Mouse (Mus musculus) neural tube, embryonic 12.5 days (tissue): ENCODE measurements around the gene Rasip1. TPM values are rescaled to one million over a fixed set of nuclear protein-coding genes. Genes with fewer than 3 reads are reported as not detected.
A peak's percentile ranks its signal among the peaks of the same experiment; 100 is the strongest.
"Not testable (repeated sequence)": the region's sequence is repeated elsewhere in the genome, so short reads cannot be mapped to it uniquely, and the experiment has no call there.

Source experiments
- ATAC-seq: fragments of 200-750 bp; cut with Nextera tagmentation; 2 replicates; pipeline ENCODE4 v1.8.0; 2017; ENCODE audit warnings: low read depth, mild to moderate bottlenecking, moderate TSS enrichment, moderate library complexity; ENCODE audit not compliant: low FRiP score
- H3K27ac ChIP-seq: fragments of 300-500 bp; sonication (generic); 2 replicates; pipeline ENCODE4 v1.5.1; 2016
- H3K27me3 ChIP-seq: fragments of 300-500 bp; sonication (generic); replicated peaks from 2 replicates; pipeline ENCODE4 v1.6.1; 2016; ENCODE audit warnings: mild to moderate bottlenecking
- H3K36me3 ChIP-seq: fragments of 300-500 bp; sonication (generic); 2 replicates; pipeline ENCODE4 v1.6.1; 2016; ENCODE audit warnings: mild to moderate bottlenecking
- H3K4me1 ChIP-seq: fragments of 300-500 bp; sonication (generic); 2 replicates; pipeline ENCODE4 v1.6.1; 2016
- H3K4me2 ChIP-seq: fragments of 300-500 bp; sonication (generic); replicated peaks from 2 replicates; pipeline ENCODE4 v1.6.1; 2016; ENCODE audit warnings: mild to moderate bottlenecking
- H3K4me3 ChIP-seq: fragments of 300-500 bp; sonication (generic); 2 replicates; pipeline ENCODE4 v1.5.1; 2016
- H3K9ac ChIP-seq: fragments of 300-500 bp; sonication (generic); 2 replicates; pipeline ENCODE4 v1.6.1; 2016; ENCODE audit warnings: mild to moderate bottlenecking
- H3K9me3 ChIP-seq: fragments of 300-500 bp; sonication (generic); 2 replicates; pipeline ENCODE4 v1.6.1; 2016; ENCODE audit warnings: mild to moderate bottlenecking
- WGBS: fragments of 180-500 bp; shearing (Covaris S2); methylation state at CpG from one replicate; pipeline ENCODE4 v1.1.7; 2016; 5-methylcytosine and 5-hydroxymethylcytosine counted together
- polyA plus RNA-seq: library from polyadenylated mRNA; unstranded; fragments of >200 nt; fragmentation: Nextera tagmentation; extraction: Ambion mirVana; gene quantifications from 2 replicates; pipeline ENCODE4 v1.2.1, GENCODE M21; 2016

Gene Rasip1
- polyA plus RNA-seq, 1 experiment from 2014 or later = 16.8 TPM

GRCm38 (mm10) chr7:45641391-45642040 lies 14.2 kb downstream of the Rasip1 start:
- no peak overlapping the region for H3K27ac ChIP-seq

DNA sequence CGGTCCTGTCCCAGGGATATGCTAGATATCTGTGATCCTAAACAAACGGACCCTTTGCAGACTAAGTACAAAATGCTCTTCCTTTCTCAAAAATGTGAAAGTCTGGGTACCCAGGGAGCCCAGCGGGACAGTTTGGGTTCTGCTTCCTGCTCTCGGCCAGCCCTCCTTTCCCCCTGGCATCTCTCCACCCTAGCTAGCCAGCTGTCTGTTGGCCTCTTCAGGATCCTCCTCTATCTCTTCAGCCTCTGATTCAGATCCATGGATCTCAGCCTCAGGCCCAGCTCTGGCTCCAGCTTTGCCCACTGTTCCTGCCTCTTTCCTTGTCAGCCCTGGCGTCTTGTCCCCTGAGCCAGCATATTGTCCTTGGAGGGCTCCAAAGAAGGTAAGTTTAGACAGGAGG lies 14.8 kb downstream of the Rasip1 start:
- Histone ChIP-seq H3K9me3 (no peaks in the 10 kb centered on the region), H3K9ac (peak overlapping the region; percentile 26; the same call in 1 of the 2 replicates), H3K4me1 (peaks cover 25% of the 10 kb centered on the region), H3K36me3 (no peaks in the 10 kb centered on the region), H3K4me3 (no peak overlapping the region), H3K27ac (no peak overlapping the region), H3K4me2 (peak overlapping the region; percentile 72), H3K27me3 (no peaks in the 10 kb centered on the region)
- ATAC-seq = no peak
- 83% methylated on average over 5 of the region's 5 CpGs for WGBS

More at GRCm38 (mm10) chr7:45641391-45642040, 14.2 kb downstream of the Rasip1 start:
- Histone ChIP-seq H3K4me3 (no peak overlapping the region), H3K4me1 (peaks cover 25% of the 10 kb centered on the region), H3K9me3 (no peaks in the 10 kb centered on the region), H3K4me2 (0 out of 2 replicates have a peak overlapping the region, but pooled peaks have one; percentile 7), H3K9ac (no peak overlapping the region), H3K36me3 (peaks cover under 1% of the 10 kb centered on the region; the same call in 1 of the 2 replicates), H3K27me3 (no peaks in the 10 kb centered on the region)
- WGBS = 68% methylated on average over 17 of the region's 17 CpGs
- ATAC-seq = no peak

GRCm38 (mm10) chr7:45642503-45643255 lies 15.4 kb downstream of the Rasip1 start:
- Histone ChIP-seq H3K4me1 (peaks cover 25% of the 10 kb centered on the region), H3K36me3 (no peaks in the 10 kb centered on the region), H3K9ac (peak overlapping the region; percentile 69), H3K27ac (peak overlapping the region; percentile 76), H3K4me3 (peak overlapping the region; percentile 43), H3K4me2 (peak overlapping the region; percentile 72), H3K9me3 (no peaks in the 10 kb centered on the region), H3K27me3 (no peaks in the 10 kb centered on the region)
- ATAC-seq = no peak
- 38% methylated on average over 16 of the region's 16 CpGs for WGBS

DNA sequence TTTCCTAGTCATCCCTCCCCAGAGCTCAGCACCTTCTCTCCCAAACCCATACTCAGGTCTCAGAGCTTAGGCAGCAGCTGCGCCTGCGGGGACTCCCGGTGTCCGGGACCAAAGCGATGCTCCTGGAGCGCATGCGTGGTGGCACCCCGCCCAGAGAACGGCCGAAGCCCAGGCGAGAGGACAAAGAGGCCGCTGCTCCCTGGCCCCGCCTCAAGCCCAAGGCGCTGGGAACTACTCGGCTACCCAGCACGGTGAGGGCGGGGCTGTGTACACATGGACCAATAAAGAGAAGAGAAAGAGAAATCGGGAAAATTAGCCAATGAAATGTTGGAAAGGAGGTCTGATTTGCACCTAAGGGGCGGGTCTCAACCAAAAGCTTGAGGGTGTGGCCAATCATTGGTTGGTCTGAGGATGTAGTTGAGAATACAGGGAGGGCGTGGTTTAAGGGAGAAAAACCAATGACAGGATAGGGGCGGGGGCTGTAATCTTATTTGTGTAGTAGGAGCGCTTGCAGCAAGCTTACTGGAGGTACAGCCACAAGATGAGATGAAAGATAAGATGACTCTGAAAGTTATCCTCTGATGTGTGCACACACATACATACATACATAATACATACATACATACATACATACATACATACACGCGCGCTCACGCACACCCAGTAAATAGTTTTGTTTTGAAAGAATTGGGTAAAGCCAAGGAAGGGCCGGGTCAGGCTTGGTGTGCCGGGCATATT lies 16.3 kb downstream of the Rasip1 start:
- peak; percentile 93 for ATAC-seq
- peaks cover 20% of the 10 kb centered on the region for H3K4me1 ChIP-seq
- H3K9ac ChIP-seq = peak overlapping the region; percentile 69
- under 1% methylated on average over 28 of the region's 28 CpGs for WGBS
- no peaks in the 10 kb centered on the region for H3K36me3 ChIP-seq
- no peaks in the 10 kb centered on the region for H3K9me3 ChIP-seq
- peak overlapping the region; percentile 76 for H3K27ac ChIP-seq
- peak overlapping the region; percentile 43 for H3K4me3 ChIP-seq
- H3K4me2 ChIP-seq = peak overlapping the region; percentile 72
- H3K27me3 ChIP-seq = no peaks in the 10 kb centered on the region

GRCm38 (mm10) chr7:45644183-45644582 lies 16.9 kb downstream of the Rasip1 start:
- Histone ChIP-seq H3K9me3 (no peaks in the 10 kb centered on the region), H3K27ac (peak overlapping the region; percentile 68), H3K4me1 (peaks cover 20% of the 10 kb centered on the region), H3K36me3 (no peaks in the 10 kb centered on the region), H3K4me3 (peak overlapping the region; percentile 28), H3K27me3 (no peaks in the 10 kb centered on the region), H3K4me2 (peak overlapping the region; percentile 72), H3K9ac (peak overlapping the region; percentile 48; the same call in 1 of the 2 replicates)
- 4% methylated on average over 18 of the region's 18 CpGs for WGBS
- peak; percentile 52 for ATAC-seq

DNA sequence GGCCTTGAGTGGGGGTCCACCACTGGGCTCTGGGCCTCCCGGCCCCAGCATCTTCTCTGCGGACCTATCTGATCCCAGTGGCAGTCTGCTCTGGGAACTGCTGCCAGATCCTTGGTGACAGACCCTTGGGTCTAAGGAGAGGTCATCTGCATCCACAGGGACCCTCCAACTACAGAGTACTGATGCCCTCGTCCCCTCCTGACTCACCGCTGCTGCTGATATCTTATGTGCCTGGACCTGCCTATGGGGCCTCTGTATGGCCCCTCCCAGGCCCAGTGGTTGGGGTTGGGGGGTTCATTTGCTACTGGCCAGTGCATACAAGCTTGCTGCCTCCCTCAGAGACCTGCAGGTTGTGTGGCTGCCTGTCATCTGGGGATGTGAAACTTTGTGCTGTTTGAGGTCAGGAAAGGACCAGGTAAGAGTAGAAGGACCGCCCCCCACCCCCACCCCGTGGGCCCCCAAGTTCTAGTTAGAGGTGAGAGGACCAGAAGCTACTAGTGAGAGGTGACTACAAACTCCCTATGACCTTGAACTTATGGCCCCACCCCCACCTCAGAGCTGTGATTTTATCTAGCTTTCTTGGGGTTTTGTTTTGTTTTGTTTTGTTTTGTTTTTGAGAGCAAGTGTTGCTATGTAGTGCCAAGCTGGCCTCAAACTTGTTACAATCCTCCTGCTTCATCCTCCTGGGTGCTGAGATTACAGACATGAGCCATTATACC lies 17.7 kb downstream of the Rasip1 start:
- 63% methylated on average over 6 of the region's 6 CpGs for WGBS
- Histone ChIP-seq H3K36me3 (no peaks in the 10 kb centered on the region), H3K4me1 (peaks cover 20% of the 10 kb centered on the region), H3K27ac (peak overlapping the region; percentile 68; the same call in 1 of the 2 replicates), H3K27me3 (no peaks in the 10 kb centered on the region), H3K4me2 (peak overlapping the region; percentile 72), H3K9me3 (no peaks in the 10 kb centered on the region), H3K9ac (peak overlapping the region; percentile 48; the same call in 1 of the 2 replicates), H3K4me3 (peak overlapping the region; percentile 28)
- ATAC-seq = no peak

DNA sequence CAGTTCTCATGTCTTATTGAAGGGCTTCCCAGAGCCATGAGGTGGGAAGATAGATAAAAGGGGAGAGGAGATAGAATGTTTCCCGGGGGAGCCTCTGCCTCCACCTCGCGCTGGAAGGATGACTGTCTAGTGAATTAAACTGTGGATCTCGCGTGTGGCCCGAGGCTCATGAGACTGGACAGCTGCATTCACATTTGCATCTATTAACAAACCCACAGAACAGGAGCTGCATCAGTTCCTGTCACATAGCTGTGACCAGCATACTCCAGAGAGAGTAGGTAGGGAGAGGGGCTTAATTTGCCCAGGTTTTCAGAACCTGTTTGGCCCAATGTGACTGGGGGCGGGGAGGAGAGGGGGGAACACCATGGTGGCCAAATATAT lies 18.3 kb downstream of the Rasip1 start:
- no peak for ATAC-seq
- peaks cover 20% of the 10 kb centered on the region for H3K4me1 ChIP-seq
- no peak overlapping the region for H3K27ac ChIP-seq
- no peak overlapping the region for H3K4me2 ChIP-seq
- H3K4me3 ChIP-seq = no peak overlapping the region
- H3K9ac ChIP-seq = no peak overlapping the region
- H3K27me3 ChIP-seq = no peaks in the 10 kb centered on the region
- H3K9me3 ChIP-seq = no peaks in the 10 kb centered on the region
- WGBS = 71% methylated on average over 7 of the region's 7 CpGs
- H3K36me3 ChIP-seq = no peaks in the 10 kb centered on the region

DNA sequence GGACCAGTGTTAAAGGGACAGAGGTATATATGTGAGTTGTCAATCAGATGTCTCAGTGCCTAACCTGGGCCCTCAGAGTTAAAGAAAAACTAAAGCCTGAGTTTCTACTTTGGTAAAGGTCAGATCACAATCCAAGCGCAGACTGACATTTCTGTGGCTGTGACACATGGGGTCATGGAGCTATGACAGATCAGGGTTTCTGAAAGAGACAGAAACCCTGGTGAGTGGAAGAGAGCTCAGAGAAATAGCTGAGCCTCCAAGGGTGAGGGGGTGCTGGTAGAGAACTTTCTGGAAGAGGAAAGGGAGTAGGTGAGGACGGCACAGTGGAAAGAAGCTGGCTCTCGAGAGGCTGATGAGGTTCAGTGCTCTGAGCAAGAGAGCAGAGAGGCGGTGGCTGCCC lies 19.4 kb downstream of the Rasip1 start:
- H3K4me1 ChIP-seq = peaks cover 20% of the 10 kb centered on the region
- H3K36me3 ChIP-seq = no peaks in the 10 kb centered on the region
- ATAC-seq = no peak
- H3K27me3 ChIP-seq = no peaks in the 10 kb centered on the region
- no peak overlapping the region for H3K9ac ChIP-seq
- no peak overlapping the region for H3K27ac ChIP-seq
- no peak overlapping the region for H3K4me3 ChIP-seq
- WGBS = 81% methylated on average over 4 of the region's 4 CpGs
- no peaks in the 10 kb centered on the region for H3K9me3 ChIP-seq
- no peak overlapping the region for H3K4me2 ChIP-seq

GRCm38 (mm10) chr7:45649351-45649750 lies 22.1 kb downstream of the Rasip1 start:
- ATAC-seq = no peak
- H3K27me3 ChIP-seq = no peaks in the 10 kb centered on the region

DNA sequence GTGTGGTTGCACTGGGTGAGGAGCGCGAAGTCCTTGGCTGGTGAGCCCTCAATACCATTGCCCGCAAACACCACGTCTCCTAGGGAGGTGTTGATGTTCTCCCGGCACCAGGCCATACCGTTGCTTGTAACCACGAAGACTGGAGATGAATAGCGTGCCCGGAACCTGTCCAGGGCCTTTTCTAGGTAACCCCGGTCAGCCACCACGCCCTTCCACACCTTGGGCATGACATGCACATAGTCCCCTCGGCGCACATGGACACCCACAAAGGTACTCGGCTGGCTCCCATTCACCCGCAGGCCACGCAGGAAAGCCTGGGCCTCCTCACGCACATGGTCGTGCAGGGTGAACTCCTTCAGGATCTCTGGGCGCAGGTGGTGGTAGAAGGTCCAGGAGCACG lies 23.2 kb downstream of the Rasip1 start:
- H3K9me3 ChIP-seq, H3K27ac ChIP-seq, H3K9ac ChIP-seq, ATAC-seq, H3K4me2 ChIP-seq, H3K27me3 ChIP-seq, H3K36me3 ChIP-seq, H3K4me1 ChIP-seq, H3K4me3 ChIP-seq: not testable (repeated sequence)
- 93% methylated on average over 20 of the region's 20 CpGs for WGBS

More at GRCm38 (mm10) chr7:45649351-45649750, 22.1 kb downstream of the Rasip1 start:
- H3K4me2 ChIP-seq = no peak overlapping the region
- 85% methylated on average over 8 of the region's 8 CpGs for WGBS
- peaks cover 8% of the 10 kb centered on the region for H3K4me1 ChIP-seq
- H3K9me3 ChIP-seq = no peaks in the 10 kb centered on the region
- no peak overlapping the region for H3K9ac ChIP-seq
- no peak overlapping the region for H3K27ac ChIP-seq
- H3K4me3 ChIP-seq = no peak overlapping the region
- H3K36me3 ChIP-seq = no peaks in the 10 kb centered on the region

GRCm38 (mm10) chr7:45654424-45655047 lies 27.2 kb downstream of the Rasip1 start:
- 38% methylated on average over 17 of the region's 17 CpGs for WGBS
- no peak overlapping the region for H3K4me3 ChIP-seq
- H3K4me2 ChIP-seq = peak overlapping the region; percentile 39
- H3K27me3 ChIP-seq = no peaks in the 10 kb centered on the region
- H3K9ac ChIP-seq = no peak overlapping the region
- no peaks in the 10 kb centered on the region for H3K4me1 ChIP-seq
- H3K27ac ChIP-seq = no peak overlapping the region
- no peak for ATAC-seq
- no peaks in the 10 kb centered on the region for H3K9me3 ChIP-seq
- H3K36me3 ChIP-seq = no peaks in the 10 kb centered on the region
